Mouse (Mus musculus) heart, adult 2 months (tissue): ENCODE measurements around the gene Kcnj4. TPM values are rescaled to one million over a fixed set of nuclear protein-coding genes. Genes with fewer than 3 reads are reported as not detected.

Experiments used
- DNase-seq, 2 experiments: peaks; one replicate each; pipeline ENCODE4 v3.0.0; 2021
- H3K27ac ChIP-seq: fragments of 200-600 bp; 2 replicates; pipeline ENCODE4 v1.8.1; 2022
- H3K27me3 ChIP-seq: fragments of 200-500 bp; 2 replicates; pipeline ENCODE4 v1.6.1; 2012; ENCODE audit warnings: mild to moderate bottlenecking, low read length, inconsistent platforms, mixed read lengths; ENCODE audit not compliant: control insufficient read depth, insufficient read depth
- H3K36me3 ChIP-seq: fragments of 200-500 bp; 2 replicates; pipeline ENCODE4 v1.6.1; 2012; ENCODE audit warnings: low read length, inconsistent platforms; ENCODE audit not compliant: control insufficient read depth, insufficient read depth
- H3K4me1 ChIP-seq: fragments of 200-500 bp; 2 replicates; pipeline ENCODE4 v1.6.1; 2011; ENCODE audit warnings: low read length; ENCODE audit not compliant: control insufficient read depth, insufficient read depth
- H3K4me3 ChIP-seq: fragments of 200-600 bp; 2 replicates; pipeline ENCODE4 v1.8.1; 2022
- H3K79me2 ChIP-seq: fragments of 200-500 bp; replicated peaks from 2 replicates; pipeline ENCODE4 v1.6.1; 2012; ENCODE audit warnings: mild to moderate bottlenecking, inconsistent platforms, low read length, moderate library complexity, mixed read lengths; ENCODE audit not compliant: control insufficient read depth, insufficient read depth
- H3K9ac ChIP-seq: fragments of 200-500 bp; 2 replicates; pipeline ENCODE4 v1.6.1; 2012; ENCODE audit warnings: low read depth, mild to moderate bottlenecking, control low read depth, inconsistent platforms, low read length, mixed read lengths
- CTCF ChIP-seq: fragments of 200-600 bp; IDR thresholded peaks from 2 replicates; pipeline ENCODE4 v1.8.1; 2022; ENCODE audit warnings: antibody characterized with exemption, mild to moderate bottlenecking, moderate library complexity
- EP300 ChIP-seq: fragments of 200-500 bp; IDR thresholded peaks from 2 replicates; pipeline ENCODE4 v1.6.1; 2011; ENCODE audit warnings: low read depth, low read length, control low read depth; ENCODE audit not compliant: insufficient read depth
- POLR2A ChIP-seq: fragments of 200-500 bp; IDR thresholded peaks from 2 replicates; pipeline ENCODE4 v1.6.1; 2011; ENCODE audit warnings: mild to moderate bottlenecking, low read depth, low read length, control low read depth; ENCODE audit not compliant: insufficient read depth
- WGBS: fragments of 180-500 bp; shearing (Covaris S2); methylation state at CpG from one replicate; pipeline ENCODE4 v1.1.7; 2018; 5-methylcytosine and 5-hydroxymethylcytosine counted together
- intact Hi-C: fragments of 180-260 bp; cut with DNase I; formaldehyde crosslinking; loops from one replicate; pipeline ENCODE4 v1.15.1; 2025
- polyA plus RNA-seq: library from polyadenylated mRNA; depleted of rRNA; stranded (reverse); fragments of >200 nt; gene quantifications from 2 replicates; pipeline ENCODE4 v1.2.3, GENCODE M21; 2012
- total RNA-seq, 2 experiments: library from RNA; stranded (reverse); gene quantifications; 2 replicates each; pipeline ENCODE4 v1.2.3; 2021

Kcnj4 gene
- total and polyA plus RNA-seq, 3 experiments = 0.21 to 1.1 (median 0.50) TPM

DNA sequence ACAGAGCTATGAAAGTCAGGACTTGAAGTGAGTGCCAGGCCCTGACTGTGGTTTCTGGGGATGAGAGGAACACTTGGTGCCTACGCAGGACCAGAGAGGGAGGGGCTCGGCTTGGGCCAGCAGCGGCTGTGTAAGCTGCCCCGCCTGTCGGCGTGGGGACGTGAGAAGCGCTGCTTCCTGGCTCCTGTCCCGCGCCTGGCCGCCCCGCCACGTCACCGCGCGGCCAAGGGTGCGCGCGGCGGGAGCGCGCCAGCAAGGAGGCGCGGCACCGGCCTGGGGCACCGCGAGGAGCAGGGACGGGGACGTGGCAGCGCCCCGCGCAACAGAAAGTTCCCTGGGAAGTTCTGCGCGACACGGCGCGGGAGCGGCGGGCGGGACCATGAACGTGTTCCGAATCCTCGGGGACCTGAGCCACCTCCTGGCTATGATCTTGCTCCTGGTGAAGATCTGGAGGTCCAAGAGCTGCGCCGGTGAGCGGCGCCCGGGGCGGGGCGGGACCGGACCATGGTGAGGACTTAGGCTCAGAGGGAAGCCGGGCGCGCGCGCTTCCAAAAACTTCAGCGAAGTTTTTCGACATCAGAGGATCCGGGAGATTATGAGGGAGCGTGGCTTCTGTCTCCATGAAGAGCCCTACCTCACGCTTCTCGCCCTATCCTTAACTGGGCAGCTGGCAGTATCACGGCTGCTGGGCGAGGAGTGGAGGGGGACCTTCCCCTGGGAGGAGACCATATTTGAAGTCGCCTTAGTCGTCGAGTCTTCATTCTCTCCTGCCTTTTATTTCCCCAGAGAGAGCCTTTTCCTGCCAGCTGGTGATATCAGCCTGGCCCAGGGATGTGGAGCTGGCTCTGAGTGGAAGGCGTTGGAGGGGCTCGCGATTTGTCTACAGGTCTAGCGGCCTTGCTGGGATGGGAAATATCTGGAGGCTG lies 11.4 kb upstream of the Kcnj4 start, which contains the start of gene Kdelr3:
Gene Kdelr3, plus strand, starts transcription at position 241 of the 926 bp plus-strand sequence.
- no peak for TF ChIP-seq EP300
- peak; percentile 28 for TF ChIP-seq CTCF
- TF ChIP-seq POLR2A = peak; percentile 50; the same call in 1 of the 2 replicates
- Histone ChIP-seq H3K27ac (peak within 1 kb of the TSS; percentile 75), H3K9ac (peak within 1 kb of the TSS; percentile 74), H3K4me1 (peaks cover 5% of the 10 kb centered on the region), H3K79me2 (no peaks in the 10 kb centered on the region), H3K27me3 (no peaks in the 10 kb centered on the region; the same call in 1 of the 2 replicates), H3K36me3 (no peaks in the 10 kb centered on the region), H3K4me3 (peak within 1 kb of the TSS; percentile 54)
- DNase-seq = peak; percentile 89
- intact Hi-C loops = loop anchor here (2.0 kb wide), 1 partner anchor 30 kb away; the partner anchor contains the start of gene Ddx17
- WGBS = under 1% methylated on average over 71 of the region's 71 CpGs

DNA sequence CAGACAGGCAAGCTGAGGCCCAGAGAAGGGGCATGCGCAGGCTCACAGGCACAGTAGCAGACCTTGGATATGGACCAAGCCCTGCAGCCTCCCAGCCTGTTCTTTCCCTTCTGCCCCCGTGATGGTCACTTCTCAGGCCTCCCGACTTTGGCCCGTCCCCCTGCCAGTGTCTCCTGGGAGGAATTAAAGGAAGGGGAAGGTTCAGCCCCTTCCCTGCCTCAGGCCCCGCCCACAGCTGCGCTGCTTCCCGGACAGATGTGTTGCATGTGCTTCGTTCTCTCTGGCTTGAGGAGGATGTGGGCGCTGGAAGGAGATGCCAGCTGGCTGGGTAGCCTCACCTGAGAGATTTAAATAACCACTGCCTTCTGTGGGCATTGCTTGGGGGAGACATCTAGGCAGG lies 8.9 kb upstream of the Kcnj4 start:
- no peak overlapping the region for H3K9ac ChIP-seq
- no peak overlapping the region for H3K4me3 ChIP-seq
- peak; percentile 49 to 54 for DNase-seq
- no peak overlapping the region for H3K27ac ChIP-seq
- no peak for TF ChIP-seq CTCF
- no peak for TF ChIP-seq POLR2A
- TF ChIP-seq EP300 = no peak
- intact Hi-C loops = no loop called here
- no peaks in the 10 kb centered on the region for H3K79me2 ChIP-seq
- H3K36me3 ChIP-seq = no peaks in the 10 kb centered on the region
- H3K4me1 ChIP-seq = peaks cover 7% of the 10 kb centered on the region
- peaks cover 4% of the 10 kb centered on the region; the same call in 1 of the 2 replicates for H3K27me3 ChIP-seq
- WGBS = 12% methylated on average over 9 of the region's 9 CpGs

DNA sequence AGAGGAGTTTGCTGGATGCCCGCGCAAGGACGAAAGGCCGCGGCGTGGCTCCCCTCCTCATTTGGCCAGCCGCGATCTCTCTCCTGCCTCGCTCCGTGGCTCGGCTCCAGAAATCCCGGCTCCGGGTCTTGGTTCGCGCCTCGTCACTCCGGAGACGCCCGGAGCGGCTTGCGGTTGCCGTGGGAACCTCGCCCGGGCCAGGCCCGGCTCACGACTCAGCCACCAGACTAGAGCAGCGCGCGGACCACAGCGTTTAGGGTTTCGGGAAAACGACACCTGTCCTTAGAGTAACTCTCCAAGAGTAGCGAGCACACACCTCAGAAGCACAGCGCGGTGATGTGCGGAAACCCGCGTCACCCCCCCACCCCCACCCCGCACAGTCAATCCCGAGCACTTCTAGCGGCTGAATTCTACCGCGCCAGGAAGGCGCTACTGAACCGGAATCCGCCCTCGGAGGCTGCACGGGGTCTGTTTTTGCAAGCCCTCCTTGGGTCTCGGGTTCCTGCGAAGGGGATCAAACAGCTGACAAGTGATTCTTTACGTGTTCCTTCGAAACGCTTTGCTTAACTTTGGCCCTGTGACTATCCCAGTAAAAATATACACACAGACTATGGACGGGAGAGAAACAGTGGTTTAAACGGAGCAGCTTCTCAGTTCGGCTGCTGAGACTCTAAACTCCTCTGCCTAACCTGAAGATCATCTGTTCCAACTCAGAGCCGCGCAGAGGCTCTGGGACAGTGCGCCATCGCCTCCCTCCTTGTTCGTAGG lies 6.7 kb upstream of the Kcnj4 start:
- intact Hi-C loops = no loop called here
- H3K27me3 ChIP-seq = peaks cover 4% of the 10 kb centered on the region; the same call in 1 of the 2 replicates
- DNase-seq = peak; percentile 86 to 89
- no peak overlapping the region for H3K27ac ChIP-seq
- H3K79me2 ChIP-seq = no peaks in the 10 kb centered on the region
- WGBS = 8% methylated on average over 61 of the region's 61 CpGs
- peak overlapping the region; percentile 48 for H3K4me3 ChIP-seq
- TF ChIP-seq POLR2A (no peak), EP300 (no peak), CTCF (0 out of 2 replicates have a peak, but pooled peaks have one; percentile 7)
- no peaks in the 10 kb centered on the region for H3K36me3 ChIP-seq
- H3K9ac ChIP-seq = peak overlapping the region; percentile 47
- H3K4me1 ChIP-seq = peaks cover 4% of the 10 kb centered on the region; the same call in 1 of the 2 replicates

DNA sequence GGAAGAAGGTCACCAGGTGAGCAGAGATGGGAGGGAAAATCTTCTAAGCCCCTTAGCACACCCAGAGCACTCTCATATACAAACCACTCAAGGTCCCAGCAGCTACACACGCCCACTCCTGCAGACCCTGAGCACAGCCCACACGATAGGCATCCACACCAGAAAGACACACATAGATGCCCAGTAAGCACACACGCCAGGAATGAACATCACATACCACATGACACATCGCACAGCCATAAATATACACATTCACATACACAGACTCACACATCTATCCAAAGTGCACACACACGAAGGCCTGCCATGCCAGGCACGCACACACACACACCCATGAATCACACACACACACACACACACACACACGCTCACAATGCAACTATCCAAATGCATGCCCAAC lies 5.4 kb upstream of the Kcnj4 start:
- no peak for DNase-seq
- intact Hi-C loops = no loop called here
- WGBS = 84% methylated on average over 7 of the region's 7 CpGs
- no peak overlapping the region for H3K4me3 ChIP-seq
- no peak overlapping the region for H3K9ac ChIP-seq
- no peak for TF ChIP-seq CTCF
- no peak for TF ChIP-seq POLR2A
- no peak for TF ChIP-seq EP300
- peaks cover 2% of the 10 kb centered on the region; the same call in 1 of the 2 replicates for H3K4me1 ChIP-seq
- H3K79me2 ChIP-seq = no peaks in the 10 kb centered on the region
- H3K27me3 ChIP-seq = peaks cover 5% of the 10 kb centered on the region; the same call in 1 of the 2 replicates
- no peaks in the 10 kb centered on the region for H3K36me3 ChIP-seq
- no peak overlapping the region for H3K27ac ChIP-seq

DNA sequence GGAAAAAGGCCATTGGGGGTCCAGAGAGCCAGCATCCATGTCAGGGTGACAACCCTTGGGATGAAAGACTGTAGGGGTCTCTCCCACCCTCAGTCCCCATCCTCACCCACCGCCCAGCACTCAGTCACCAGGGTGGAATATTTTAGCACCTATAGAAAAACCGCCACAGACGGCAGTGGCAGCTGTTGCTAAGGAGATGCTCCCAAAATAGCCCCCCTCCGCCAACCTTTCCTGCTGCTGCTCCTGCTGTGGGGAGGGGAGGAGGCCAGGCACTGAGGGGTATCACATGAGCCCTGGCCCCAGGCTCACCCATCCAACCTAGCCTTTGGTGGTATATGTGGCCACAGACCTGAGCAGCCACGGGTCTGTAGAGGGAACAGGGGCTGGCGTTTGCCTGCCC lies 5.0 kb upstream of the Kcnj4 start:
- H3K4me1 ChIP-seq = peaks cover 2% of the 10 kb centered on the region; the same call in 1 of the 2 replicates
- H3K9ac ChIP-seq = no peak overlapping the region
- intact Hi-C loops = no loop called here
- DNase-seq = no peak
- TF ChIP-seq EP300 = no peak
- TF ChIP-seq CTCF = no peak
- TF ChIP-seq POLR2A = no peak
- WGBS = 39% methylated on average over 6 of the region's 6 CpGs
- H3K27me3 ChIP-seq = peaks cover 9% of the 10 kb centered on the region
- H3K79me2 ChIP-seq = no peaks in the 10 kb centered on the region
- no peak overlapping the region for H3K4me3 ChIP-seq
- H3K27ac ChIP-seq = no peak overlapping the region
- no peaks in the 10 kb centered on the region for H3K36me3 ChIP-seq
